Mouse (Mus musculus) heart, postnatal 4 days (tissue): ENCODE measurements around the gene Ppp2r3a. TPM values are rescaled to one million over a fixed set of nuclear protein-coding genes. Genes with fewer than 3 reads are reported as not detected.

Experiments used
- DNase-seq: peaks from one replicate; pipeline ENCODE4 v3.0.0; 2021
- total RNA-seq, 2 experiments: library from RNA; stranded (reverse); gene quantifications; 2 replicates each; pipeline ENCODE4 v1.2.3; 2021

Gene Ppp2r3a
- total RNA-seq, 2 experiments from 2014 or later = 179 to 189 TPM

GRCm38 (mm10) chr9:101073987-101074331 is 177.6 kb downstream of the Ppp2r3a start, which contains the start of gene Msl2:
Gene Msl2, plus strand, starts transcription at chr9:101074101.
- DNase-seq = no peak

- DNase-seq = peak; percentile 99
These were observed 178.3 kb downstream of the Ppp2r3a start for GRCm38 (mm10) chr9:101073041-101073986.

GRCm38 (mm10) chr9:101072506-101072905 is 179.1 kb downstream of the Ppp2r3a start:
- no peak for DNase-seq

- DNase-seq = no peak
These were observed 181.8 kb downstream of the Ppp2r3a start for GRCm38 (mm10) chr9:101069781-101070180.

DNA sequence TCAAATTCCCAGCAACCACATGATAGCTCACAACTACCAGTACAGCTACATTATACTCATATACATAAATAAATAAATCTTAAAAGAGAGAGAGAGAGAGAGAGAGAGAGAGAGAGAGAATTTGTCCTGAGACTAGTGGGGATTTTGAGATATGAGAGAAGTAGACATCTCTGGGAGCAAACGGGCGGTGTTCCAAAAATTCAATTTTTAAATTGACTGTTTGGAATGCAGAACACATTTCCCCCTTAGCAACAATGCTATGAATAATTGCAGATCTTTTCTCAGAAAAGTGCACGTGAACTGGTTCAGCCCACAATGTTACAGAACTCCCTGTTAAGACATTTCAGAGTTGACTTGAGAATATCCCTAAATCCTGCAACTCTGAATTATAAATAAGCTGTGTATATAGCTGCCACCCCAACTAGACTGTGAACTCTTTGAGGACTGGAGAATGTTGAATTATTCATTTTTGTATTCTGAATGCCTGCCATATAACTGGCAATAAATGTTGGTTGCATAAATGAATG is 186.5 kb downstream of the Ppp2r3a start:
- no peak for DNase-seq

DNA sequence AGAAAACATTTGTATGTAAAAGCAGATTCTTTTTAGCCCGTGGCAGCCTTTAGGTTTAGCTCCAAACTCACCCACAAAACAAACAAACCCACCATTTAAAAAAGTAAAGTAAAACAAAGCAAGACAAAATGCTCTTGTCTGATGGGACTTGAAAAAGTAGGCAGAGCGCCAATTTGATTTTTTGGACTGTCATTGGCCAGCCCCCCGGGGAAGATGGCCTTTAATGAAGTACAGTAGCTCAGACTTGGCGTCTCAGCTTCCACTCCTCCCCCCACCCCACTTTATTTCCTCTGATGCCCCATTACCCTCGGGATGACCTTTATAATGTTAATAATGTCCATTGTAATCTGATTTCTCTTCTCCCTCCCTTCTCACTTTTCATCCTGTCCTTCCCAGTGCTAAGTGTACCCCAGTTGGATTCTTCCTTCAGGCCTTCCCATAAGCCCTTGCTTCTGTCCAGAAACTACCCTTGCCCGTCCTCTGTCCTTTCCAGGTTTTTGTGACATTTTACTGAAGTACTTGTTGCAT is 189.3 kb downstream of the Ppp2r3a start:
- no peak for DNase-seq

GRCm38 (mm10) chr9:101061035-101061434 is 190.6 kb downstream of the Ppp2r3a start:
- no peak for DNase-seq

DNA sequence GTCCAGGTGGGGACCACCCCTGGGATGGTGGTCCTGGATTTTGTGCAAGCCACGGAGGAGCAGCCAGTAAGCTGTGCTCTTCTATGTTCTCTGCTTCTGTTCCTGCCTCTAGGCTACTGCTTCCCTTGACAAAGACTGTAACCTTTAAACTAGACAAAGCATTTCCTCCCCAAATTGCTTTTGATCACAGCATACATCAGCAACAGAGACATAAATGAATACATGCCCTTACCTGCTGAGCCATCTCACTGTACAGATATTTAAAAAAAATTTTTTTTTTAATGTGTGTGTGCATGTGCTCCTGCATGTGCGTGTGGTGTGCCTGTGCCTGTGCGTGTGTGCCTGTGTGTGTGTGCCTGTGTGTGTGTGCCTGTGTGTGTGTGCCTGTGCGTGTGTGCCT is 194.4 kb downstream of the Ppp2r3a start:
- DNase-seq = no peak

Other genes starting within 250 kb of the Ppp2r3a start
- 10 to 100 TPM; 65.1 to 73.7 TPM for gene Pccb, start 216.9 kb downstream of the Ppp2r3a start, total RNA-seq
- 10 to 100 TPM; 38.4 to 41.7 TPM for gene Msl2, start 177.7 kb downstream of the Ppp2r3a start, total RNA-seq